Mouse (Mus musculus) embryo, embryonic 11.5 days (tissue): ENCODE data around the gene Lrrc56.
"Not testable (repeated sequence)": the region's sequence is repeated elsewhere in the genome, so short reads cannot be mapped to it uniquely, and the experiment has no call there.

Experiments
- DNase-seq: peaks from one replicate; pipeline ENCODE4 v3.0.0-alpha.2; 2012; ENCODE audit warnings: low read depth, low spot score

The Lrrc56 gene

GRCm38 (mm10) chr7:141216894-141217293 is 22.9 kb downstream of the Lrrc56 start:
- no peak for DNase-seq

DNA sequence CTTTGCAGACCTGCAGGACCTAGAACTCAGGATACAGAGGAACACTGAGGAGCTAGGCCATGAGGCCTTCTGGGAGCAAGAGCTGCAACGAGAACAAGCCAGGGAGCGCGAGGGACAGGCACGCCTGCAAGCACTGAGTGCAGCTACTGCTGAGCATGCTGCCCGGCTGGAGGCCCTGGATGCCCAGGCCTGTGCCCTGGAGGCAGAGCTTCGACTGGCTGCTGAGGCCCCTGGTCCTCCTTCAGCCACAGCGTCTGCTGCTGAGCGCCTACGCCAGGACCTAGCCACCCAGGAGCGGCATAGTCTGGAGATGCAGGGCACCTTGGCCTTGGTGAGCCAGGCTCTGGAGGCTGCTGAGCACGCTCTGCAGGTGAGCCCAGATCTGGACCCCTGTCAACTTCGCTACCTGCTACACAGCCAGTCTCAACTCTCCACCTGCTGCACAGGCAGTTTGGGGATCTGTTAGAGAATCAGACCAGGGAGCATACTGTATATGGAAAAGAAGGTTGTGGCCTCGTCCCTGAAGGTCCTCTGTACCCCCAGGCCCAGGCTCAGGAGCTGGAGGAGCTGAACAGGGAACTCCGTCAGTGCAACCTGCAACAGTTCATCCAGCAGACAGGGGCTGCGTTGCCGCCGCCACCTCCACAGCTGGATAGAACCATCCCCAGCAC is 23.5 kb downstream of the Lrrc56 start:
- no peak for DNase-seq

DNA sequence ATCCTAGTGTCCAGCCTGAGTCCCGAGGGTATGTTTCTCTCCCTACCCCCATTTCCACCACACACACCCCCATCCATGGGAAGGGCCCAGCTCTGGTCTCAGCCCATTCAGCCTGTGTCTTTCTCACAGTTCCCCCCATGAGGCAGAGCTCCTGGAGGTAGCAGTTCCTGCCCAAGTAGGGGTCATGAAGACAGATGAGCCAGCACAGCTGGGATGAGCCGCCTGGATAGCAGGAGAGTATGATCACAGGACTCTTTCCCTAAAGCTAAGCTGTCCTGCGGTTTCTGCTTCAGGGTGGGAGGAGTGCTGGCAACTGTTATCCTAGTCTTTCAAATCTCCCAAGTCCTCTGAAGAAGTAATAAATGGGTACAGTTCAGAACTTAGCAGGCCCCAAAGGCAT is 24.2 kb downstream of the Lrrc56 start:
- no peak for DNase-seq

DNA sequence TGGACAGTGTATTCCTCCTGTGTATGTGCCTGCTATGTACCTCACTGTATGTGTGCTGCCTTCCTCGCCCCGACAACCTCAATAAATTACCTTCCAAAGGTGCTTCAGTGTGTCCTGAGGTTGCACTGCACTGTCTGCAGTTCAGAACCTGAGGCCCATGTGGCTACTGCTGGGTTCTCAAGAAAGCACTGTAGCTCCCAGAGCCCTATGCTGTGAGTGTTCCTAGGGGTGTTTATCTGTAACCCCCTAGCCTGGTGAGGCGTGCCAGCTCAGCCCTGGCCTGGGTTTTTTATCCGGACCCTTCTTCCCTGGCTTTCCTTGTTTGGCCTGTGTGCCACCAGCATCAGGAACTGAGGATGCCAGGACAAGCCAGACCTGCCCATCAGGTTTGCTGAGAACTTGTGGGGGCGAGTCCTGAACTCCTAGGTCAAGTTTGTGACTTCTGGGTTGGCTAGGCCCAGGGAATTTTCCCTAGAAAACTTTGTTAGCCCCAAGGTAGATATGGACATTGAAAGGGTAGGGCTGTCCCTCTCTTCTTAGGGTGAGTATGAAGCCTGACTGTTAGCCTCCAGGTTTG is 24.7 kb downstream of the Lrrc56 start:
- no peak for DNase-seq

DNA sequence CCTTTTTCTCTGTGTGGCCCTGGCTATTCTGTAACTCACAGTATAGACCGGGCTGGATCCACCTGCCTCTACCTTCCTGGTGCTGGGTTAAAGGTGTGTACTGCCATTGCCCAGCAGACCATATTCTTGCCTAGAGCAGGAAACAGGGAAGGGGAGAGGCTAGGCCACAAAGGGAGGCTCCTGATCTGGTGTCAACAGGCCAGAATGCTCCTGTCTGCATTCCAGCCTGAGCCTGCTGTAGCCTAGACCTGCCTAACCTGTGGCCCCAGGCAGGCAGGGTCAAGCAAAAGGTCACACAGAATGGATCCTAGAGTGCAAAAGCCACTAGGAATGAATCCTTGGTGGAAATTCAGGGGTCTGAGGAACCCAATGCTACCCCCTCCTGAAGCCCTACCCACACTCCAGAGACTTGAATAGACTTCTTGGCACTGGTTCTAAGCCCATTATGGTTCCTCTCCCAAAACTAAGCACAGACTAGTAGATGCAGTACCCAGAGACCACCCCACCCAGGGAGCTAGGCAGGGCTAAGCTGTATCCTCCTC is 25.7 kb downstream of the Lrrc56 start:
- DNase-seq, result no peak

DNA sequence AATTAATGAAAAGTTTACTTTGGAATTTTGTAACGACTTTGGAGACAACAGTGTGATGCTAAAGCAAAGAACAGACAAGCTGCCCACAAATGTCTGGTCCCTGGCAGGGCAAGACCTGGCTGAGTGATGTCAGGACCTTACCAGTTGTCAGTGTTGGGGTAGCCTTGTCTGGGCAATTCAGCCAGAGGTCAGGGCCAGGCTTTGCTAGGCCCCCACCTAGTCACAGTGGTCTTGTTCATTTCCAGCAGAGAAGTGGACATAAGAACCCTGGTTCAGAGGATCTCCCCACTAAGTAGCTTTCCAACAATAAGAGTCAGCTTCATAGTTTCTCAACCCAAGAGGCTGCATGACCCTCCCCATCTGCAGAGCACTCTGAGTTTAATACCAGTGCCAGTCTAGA is 26.4 kb downstream of the Lrrc56 start:
- DNase-seq, result no peak

DNA sequence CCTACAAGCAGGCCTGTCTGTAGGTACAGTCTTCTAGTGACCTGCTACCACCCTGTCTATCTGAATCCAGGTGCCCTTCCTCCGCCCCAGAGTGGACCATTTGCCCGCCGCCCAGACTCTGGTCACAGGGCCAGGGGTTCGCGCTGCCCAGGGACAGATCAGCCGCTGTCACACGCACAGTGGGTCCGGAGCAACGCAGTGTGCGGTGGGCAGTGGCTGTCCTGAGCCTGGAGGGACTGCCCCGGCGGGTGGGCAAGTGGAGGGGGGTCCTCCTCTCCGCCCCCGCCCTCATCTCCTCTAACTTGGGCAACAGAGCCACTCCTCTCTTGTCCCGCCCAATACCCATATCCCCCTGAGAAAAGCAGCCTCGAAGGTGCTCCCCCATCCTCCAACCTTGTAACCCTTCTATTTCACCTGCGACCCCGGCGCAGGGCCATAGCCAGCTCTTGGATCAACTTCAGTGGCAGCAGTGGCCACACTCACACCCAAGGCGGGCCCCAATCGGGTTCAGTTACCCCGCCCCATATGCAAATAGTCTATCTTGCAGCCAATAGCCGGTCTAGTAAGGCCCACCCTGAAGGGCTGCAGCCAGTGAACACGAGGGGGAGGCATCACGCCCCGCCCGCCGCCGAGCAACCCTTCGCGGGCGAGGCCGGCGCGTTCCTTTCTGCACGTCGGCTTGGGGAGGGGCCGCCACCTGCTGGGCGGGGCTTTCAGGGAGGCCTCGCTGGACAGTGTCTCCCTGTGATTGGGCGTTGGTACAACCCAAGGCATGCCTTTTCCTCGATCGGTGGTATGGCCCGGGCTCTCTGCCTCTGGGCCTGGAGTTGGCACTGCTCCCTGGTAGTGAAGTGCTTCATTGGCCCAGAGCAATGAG is 27.5 kb downstream of the Lrrc56 start:
- DNase-seq, result peak; percentile 97

DNA sequence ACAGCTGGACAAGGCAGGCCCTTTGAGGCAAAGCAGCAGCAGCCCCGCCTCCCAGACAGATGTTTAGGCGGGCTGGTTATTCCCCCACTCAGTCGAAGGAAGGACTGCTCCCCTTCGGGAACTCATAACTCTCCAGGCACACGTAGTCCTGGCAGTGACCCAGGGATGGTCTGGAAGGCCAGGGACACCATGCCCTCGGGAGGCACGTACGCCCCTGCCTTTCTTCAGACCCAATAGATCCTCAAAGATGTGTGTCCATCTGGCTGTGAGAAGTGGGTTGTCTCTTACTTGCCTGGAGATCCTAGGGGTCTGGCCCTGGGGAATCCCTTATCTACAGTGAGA is 28.1 kb downstream of the Lrrc56 start:
- no peak for DNase-seq

DNA sequence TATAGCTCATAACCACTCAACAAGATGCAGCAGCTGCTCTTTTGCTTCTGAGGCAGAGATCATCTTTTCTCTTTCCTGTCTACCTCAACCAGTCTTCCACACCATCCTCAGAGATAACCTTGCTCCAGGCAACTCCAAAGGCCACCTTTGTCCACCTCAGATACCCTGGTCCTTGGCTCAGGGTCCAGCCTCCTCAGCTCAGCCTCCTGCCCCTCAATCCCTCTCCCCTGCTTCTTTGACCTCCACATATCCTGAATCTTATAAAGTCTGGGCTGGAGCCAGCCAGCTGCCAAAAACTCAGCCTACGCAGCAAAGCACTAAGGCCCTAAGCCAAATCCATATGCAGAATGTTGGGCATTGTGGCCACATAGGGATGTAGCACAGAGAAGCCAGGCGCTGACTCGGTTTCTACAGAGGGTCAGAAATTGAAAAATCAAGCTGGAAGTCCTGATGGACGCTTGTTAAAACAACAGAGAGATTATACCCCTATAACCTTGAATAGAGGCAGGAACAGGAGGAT is 28.8 kb downstream of the Lrrc56 start:
- DNase-seq, result no peak

GRCm38 (mm10) chr7:141226535-141226934 is 32.6 kb downstream of the Lrrc56 start:
- DNase-seq, result no peak

GRCm38 (mm10) chr7:141227796-141228195 is 33.8 kb downstream of the Lrrc56 start:
- DNase-seq, result no peak

- peak; percentile 87 for DNase-seq
Observed at GRCm38 (mm10) chr7:141228279-141229067, 34.5 kb downstream of the Lrrc56 start, which contains the start of gene Phrf1. TSS of gene Phrf1 (plus strand) at chr7:141228784.

DNA sequence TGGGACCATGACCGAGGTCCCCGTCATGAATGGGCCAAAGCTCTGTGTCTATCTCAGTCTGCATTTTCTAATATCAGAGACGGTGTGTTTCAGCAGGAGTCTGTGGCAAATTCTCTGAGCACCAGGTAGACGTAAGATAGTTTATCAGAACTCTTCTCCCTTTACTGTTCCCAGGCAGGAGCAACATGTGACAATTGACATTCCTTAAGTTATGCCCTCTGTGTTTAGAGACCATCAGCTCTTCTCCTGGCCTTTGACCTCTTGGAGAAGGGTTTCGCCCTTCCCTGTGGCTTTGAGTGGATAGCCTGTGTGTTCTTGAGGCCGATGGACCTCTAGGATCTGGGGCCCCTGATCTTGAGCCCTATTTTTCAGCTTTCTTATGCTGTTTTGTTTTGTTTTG is 35.7 kb downstream of the Lrrc56 start:
- DNase-seq, result no peak

DNA sequence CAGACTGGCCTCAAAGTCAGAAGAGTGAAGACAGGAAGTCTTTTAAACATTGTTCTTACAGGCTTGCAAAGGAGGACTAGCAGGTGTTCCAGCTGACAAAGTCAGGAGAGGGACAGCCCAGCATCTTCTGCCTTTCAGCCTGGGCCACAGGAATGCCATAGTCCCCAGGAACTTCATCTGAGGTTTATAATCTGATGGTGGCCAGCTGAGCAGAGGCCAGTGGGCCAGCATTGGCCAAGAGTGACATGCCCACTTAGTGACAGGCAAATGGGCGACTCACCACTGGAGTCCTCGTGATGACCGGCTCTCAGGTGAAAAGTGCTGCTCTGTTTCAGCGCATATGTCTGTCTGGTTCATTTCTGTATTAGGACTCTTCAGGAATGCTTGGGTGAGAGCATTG is 36.6 kb downstream of the Lrrc56 start:
- DNase-seq, result no peak

DNA sequence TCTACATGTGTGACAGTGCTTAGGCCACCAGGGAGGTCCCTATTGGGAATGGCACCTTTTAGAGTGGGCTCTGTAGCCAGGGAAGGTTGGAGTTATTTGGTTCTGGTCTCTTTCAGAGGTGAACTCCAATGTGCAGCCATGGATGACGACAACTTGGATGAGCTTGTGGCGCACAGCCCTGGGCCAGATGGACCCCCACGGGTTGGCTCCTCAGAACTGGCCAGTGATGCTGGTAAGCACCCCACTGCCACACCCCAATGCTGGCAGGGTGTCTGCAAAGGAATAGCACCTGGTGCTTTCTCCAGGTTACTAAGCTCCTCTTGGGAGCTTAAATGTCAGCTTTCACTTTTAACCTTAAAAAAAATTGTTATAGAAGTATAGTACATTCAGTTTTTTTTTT is 37.2 kb downstream of the Lrrc56 start:
- no peak for DNase-seq

DNA sequence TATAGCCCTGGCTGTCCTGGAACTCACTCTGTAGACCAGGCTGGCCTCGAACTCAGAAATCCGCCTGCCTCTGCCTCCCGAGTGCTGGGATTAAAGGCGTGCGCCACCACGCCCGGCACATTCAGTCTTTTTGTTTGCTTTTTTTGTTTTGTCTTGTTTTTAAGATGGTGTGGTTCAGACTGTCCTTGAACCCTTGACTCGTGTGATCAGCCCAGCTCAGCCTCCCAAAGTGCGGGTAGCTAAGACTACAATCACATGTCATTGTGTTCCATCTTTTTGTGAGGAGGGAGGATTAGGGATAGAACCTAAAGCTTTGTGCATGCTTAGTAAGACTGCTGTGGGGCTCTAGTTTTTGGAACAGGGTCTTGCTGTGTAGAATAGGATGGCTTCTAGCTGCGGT is 37.6 kb downstream of the Lrrc56 start:
- no peak for DNase-seq

DNA sequence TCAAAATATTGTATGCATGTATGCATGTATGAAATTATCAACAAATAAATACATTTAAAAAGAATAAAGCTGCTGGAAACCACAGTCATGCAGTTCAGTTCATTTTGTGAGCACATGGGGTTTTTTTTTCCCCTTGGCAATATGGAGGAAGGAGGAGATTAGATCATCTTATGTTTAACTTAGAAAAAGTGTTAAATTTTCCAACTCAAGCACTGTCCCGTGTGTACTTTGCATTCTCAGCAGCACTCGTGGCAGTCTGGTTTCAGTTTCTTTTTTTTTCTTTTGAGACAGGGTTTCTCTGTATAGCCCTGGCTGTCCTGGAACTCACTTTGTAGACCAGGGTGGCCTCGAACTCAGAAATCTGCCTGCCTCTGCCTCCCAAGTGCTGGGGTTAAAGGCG is 56.5 kb downstream of the Lrrc56 start:
- not testable (repeated sequence) for DNase-seq

- DNase-seq, result no peak
Observed at GRCm38 (mm10) chr7:141256159-141256558, 62.2 kb downstream of the Lrrc56 start.
